In genomic region chr4:155505671-155506295, GRCm38 (mm10) we compare ENCODE assay signal across 22 mouse cellular contexts. TPM values are rescaled to one million over a fixed set of nuclear protein-coding genes. Genes with fewer than 3 reads are reported as not detected.
"Had no signal": no experiment of that assay in that cellular context is flagged by ENCODE, and none has a peak within 500 bp of the region (broad histone marks: within the 10 kb centered on the region; RNA-seq: fewer than 3 reads in every experiment).

No protein-coding gene starts in this region.

- H3K9ac ChIP-seq: intestine, embryonic 15.5 days; limb, embryonic 13.5 days; liver, embryonic 12.5 days; liver, embryonic 15.5 days; lung, embryonic 15.5 days had no signal

- DNase-seq: kidney, adult 18-20 months; kidney, adult 9 months; kidney, postnatal 25 days; liver; lung, adult 18-20 months; lung, postnatal 10 days; lung, postnatal 36 days; right cerebral cortex, adult 18-20 months; right cerebral cortex, postnatal 14 days; right cerebral cortex, postnatal 4 days had no signal

- H3K4me2 ChIP-seq: intestine, embryonic 15.5 days; limb, embryonic 13.5 days; liver, embryonic 12.5 days; liver, embryonic 15.5 days; lung, embryonic 15.5 days had no signal

- H3K4me3 ChIP-seq: intestine, embryonic 15.5 days; limb, embryonic 10.5 days; limb, embryonic 13.5 days; liver, embryonic 12.5 days; liver, embryonic 15.5 days; lung, embryonic 15.5 days; midbrain, embryonic 10.5 days had no signal

- H3K27ac ChIP-seq: intestine, embryonic 15.5 days; kidney, postnatal 0 days; limb, embryonic 10.5 days; limb, embryonic 13.5 days; liver, embryonic 15.5 days; lung, embryonic 15.5 days; midbrain, embryonic 10.5 days had no signal

- H3K36me3 ChIP-seq: intestine, embryonic 15.5 days; liver, embryonic 15.5 days; lung, embryonic 15.5 days had no signal

- H3K27me3 ChIP-seq: intestine, embryonic 15.5 days; limb, embryonic 13.5 days; liver, embryonic 12.5 days; liver, embryonic 15.5 days; lung, embryonic 15.5 days; megakaryocyte, embryonic 14.5 days had no signal

- H3K9me3 ChIP-seq: intestine, embryonic 15.5 days; limb, embryonic 10.5 days; limb, embryonic 13.5 days; liver, embryonic 12.5 days; liver, embryonic 15.5 days; lung, embryonic 15.5 days; megakaryocyte, embryonic 14.5 days; midbrain, embryonic 10.5 days had no signal

- ATAC-seq: intestine, embryonic 15.5 days; liver, embryonic 12.5 days had no signal

RNA-seq across cellular contexts. Expression of gene Tmem52, which starts 36.9 kb away (rescaled TPM):
- polyA plus RNA-seq: limb, embryonic 10.5 days; limb, embryonic 13.5 days; liver, embryonic 12.5 days; neural tube, embryonic 11.5 days; neural tube, embryonic 14.5 days; stomach, embryonic 14.5 days had no signal
